Mouse (Mus musculus) NIH3T3 (cell line): Measurements from ENCODE around the gene Trappc6a.
"Not testable (repeated sequence)": the region's sequence is repeated elsewhere in the genome, so short reads cannot be mapped to it uniquely, and the experiment has no call there.

Experiments
- DNase-seq: peaks from one replicate; pipeline ENCODE4 v3.0.0-alpha.2; 2012; ENCODE audit warnings: low read depth

Gene Trappc6a

GRCm38 (mm10) chr7:19489525-19489924 is 18.7 kb upstream of the Trappc6a start:
- DNase-seq = no peak

- no peak for DNase-seq
Observed at GRCm38 (mm10) chr7:19491731-19492130, 16.5 kb upstream of the Trappc6a start.

- DNase-seq = no peak
Observed at GRCm38 (mm10) chr7:19494751-19495474, 13.3 kb upstream of the Trappc6a start.

GRCm38 (mm10) chr7:19495521-19496213 is 12.5 kb upstream of the Trappc6a start:
- peak; percentile 26 for DNase-seq

- DNase-seq = no peak
Observed at GRCm38 (mm10) chr7:19496214-19496555, 12.0 kb upstream of the Trappc6a start.

GRCm38 (mm10) chr7:19498326-19498725 is 9.9 kb upstream of the Trappc6a start:
- no peak for DNase-seq

GRCm38 (mm10) chr7:19500420-19501363 is 7.5 kb upstream of the Trappc6a start:
- no peak for DNase-seq

- no peak for DNase-seq
Observed at GRCm38 (mm10) chr7:19501658-19502057, 6.5 kb upstream of the Trappc6a start.

- DNase-seq = peak; percentile 81
Observed at GRCm38 (mm10) chr7:19503481-19504068, 4.6 kb upstream of the Trappc6a start.

GRCm38 (mm10) chr7:19506326-19506725 is 1.9 kb upstream of the Trappc6a start:
- no peak for DNase-seq

- DNase-seq = no peak
Observed at GRCm38 (mm10) chr7:19506969-19507611, 1.1 kb upstream of the Trappc6a start.

GRCm38 (mm10) chr7:19507612-19507981 is 598 bp upstream of the Trappc6a start:
- DNase-seq = no peak

- no peak for DNase-seq
Observed at GRCm38 (mm10) chr7:19508924-19509568, 851 bp downstream of the Trappc6a start.

- no peak for DNase-seq
Observed at GRCm38 (mm10) chr7:19509786-19510185, 1.6 kb downstream of the Trappc6a start.

- DNase-seq = not testable (repeated sequence)
Observed at GRCm38 (mm10) chr7:19511934-19512333, 3.7 kb downstream of the Trappc6a start.

GRCm38 (mm10) chr7:19512353-19512752 is 4.2 kb downstream of the Trappc6a start:
- no peak for DNase-seq

GRCm38 (mm10) chr7:19517652-19518365 is 9.6 kb downstream of the Trappc6a start, which contains the start of gene Nkpd1:
TSS of gene Nkpd1 (plus strand) at chr7:19517838.
- peak; percentile 43 for DNase-seq

GRCm38 (mm10) chr7:19520032-19520431 is 11.8 kb downstream of the Trappc6a start:
- no peak for DNase-seq

- no peak for DNase-seq
Observed at GRCm38 (mm10) chr7:19523017-19523756, 15.0 kb downstream of the Trappc6a start.
